In the genomic region with DNA sequence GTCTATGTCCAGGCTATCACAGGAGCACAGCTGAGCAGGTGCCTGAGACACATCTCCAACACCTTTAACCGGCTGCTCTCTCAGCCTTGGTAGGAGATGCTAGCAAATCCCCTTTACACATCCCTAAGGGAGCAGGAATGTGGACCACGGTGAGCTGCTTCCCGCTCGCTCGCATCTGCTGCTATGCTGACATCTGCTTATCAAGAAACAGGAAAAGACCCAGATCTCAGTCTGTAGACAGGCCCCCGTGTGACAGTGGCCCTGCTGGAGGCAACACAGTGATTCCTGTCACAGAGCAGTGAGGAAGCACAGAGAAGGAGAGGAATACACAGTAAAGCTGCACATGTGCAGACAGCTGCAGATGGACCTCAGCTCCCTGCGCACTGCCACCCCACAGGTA, we compare ENCODE assay signal across 24 mouse cellular contexts.
"Had no signal": no experiment of that assay in that cellular context is flagged by ENCODE, and none has a peak within 500 bp of the region (broad histone marks: within the 10 kb centered on the region; RNA-seq: fewer than 3 reads in every experiment).

No protein-coding gene starts in this region.

- H3K27me3 ChIP-seq: forebrain, embryonic 15.5 days; hindbrain, embryonic 13.5 days; hindbrain, embryonic 15.5 days; kidney, embryonic 15.5 days; limb, embryonic 13.5 days; limb, embryonic 15.5 days; liver, embryonic 12.5 days had no signal

- H3K27ac ChIP-seq: forebrain, embryonic 15.5 days; hindbrain, embryonic 13.5 days; hindbrain, embryonic 15.5 days; hindbrain, postnatal 0 days; kidney, embryonic 15.5 days; kidney, postnatal 0 days; limb, embryonic 13.5 days; limb, embryonic 15.5 days; liver, embryonic 12.5 days; liver, embryonic 14.5 days had no signal

- DNase-seq: forebrain, postnatal 0 days; gastrocnemius, postnatal 14 days; gastrocnemius, postnatal 36 days; heart, adult 18-20 months; heart, postnatal 14 days; kidney, adult 11 months; kidney, adult 2 months; kidney, adult 9 months; kidney, postnatal 14 days; kidney, postnatal 36 days; layer of hippocampus, adult 9-11 months; layer of hippocampus, postnatal 36 days; left cerebral cortex, postnatal 4 days had no signal

- H3K4me2 ChIP-seq: forebrain, embryonic 15.5 days; hindbrain, embryonic 13.5 days; hindbrain, embryonic 15.5 days; kidney, embryonic 15.5 days; limb, embryonic 13.5 days; limb, embryonic 15.5 days; liver, embryonic 12.5 days had no signal

- ATAC-seq: forebrain, embryonic 15.5 days; forebrain, postnatal 0 days; hindbrain, postnatal 0 days; intestine, embryonic 16.5 days; liver, embryonic 12.5 days had no signal

- H3K4me3 ChIP-seq: forebrain, embryonic 15.5 days; hindbrain, embryonic 13.5 days; hindbrain, embryonic 15.5 days; kidney, embryonic 15.5 days; limb, embryonic 13.5 days; limb, embryonic 15.5 days; liver, embryonic 12.5 days had no signal

- H3K4me1 ChIP-seq: forebrain, embryonic 15.5 days; hindbrain, embryonic 13.5 days; hindbrain, embryonic 15.5 days; kidney, embryonic 15.5 days; limb, embryonic 13.5 days had no signal

- H3K9me3 ChIP-seq: forebrain, embryonic 15.5 days; hindbrain, embryonic 13.5 days; hindbrain, embryonic 15.5 days; kidney, embryonic 15.5 days; limb, embryonic 13.5 days; limb, embryonic 15.5 days; liver, embryonic 12.5 days had no signal

- H3K9ac ChIP-seq: forebrain, embryonic 15.5 days; forebrain, postnatal 0 days; hindbrain, embryonic 13.5 days; hindbrain, embryonic 15.5 days; kidney, embryonic 15.5 days; limb, embryonic 13.5 days; limb, embryonic 15.5 days; liver, embryonic 12.5 days; liver, embryonic 14.5 days had no signal
